Mouse (Mus musculus) kidney, postnatal 0 days (tissue): ENCODE results near the gene Hivep3. TPM values are rescaled to one million over a fixed set of nuclear protein-coding genes. Genes with fewer than 3 reads are reported as not detected.

Source experiments
- ATAC-seq: fragments of 200-750 bp; cut with Nextera tagmentation; replicated peaks from 2 replicates; pipeline ENCODE4 v1.8.0; 2017; ENCODE audit warnings: low read depth, moderate number of reproducible peaks, moderate TSS enrichment, moderate library complexity; ENCODE audit not compliant: low FRiP score
- DNase-seq: peaks from one replicate; pipeline ENCODE4 v3.0.0-alpha.2; 2016; ENCODE audit warnings: low spot score
- H3K27ac ChIP-seq: fragments of 300-500 bp; sonication (generic); 2 replicates; pipeline ENCODE4 v1.5.1; 2014; ENCODE audit warnings: mild to moderate bottlenecking
- H3K27me3 ChIP-seq: fragments of 300-500 bp; sonication (generic); 2 replicates; pipeline ENCODE4 v1.6.1; 2014; ENCODE audit warnings: low read length, mixed read lengths; ENCODE audit not compliant: insufficient read depth
- H3K36me3 ChIP-seq: fragments of 300-500 bp; sonication (generic); 2 replicates; pipeline ENCODE4 v1.6.1; 2014; ENCODE audit warnings: low read length, mixed read lengths; ENCODE audit not compliant: insufficient read depth
- H3K4me1 ChIP-seq: fragments of 300-500 bp; sonication (generic); replicated peaks from 2 replicates; pipeline ENCODE4 v1.6.1; 2014; ENCODE audit warnings: antibody characterized with exemption, low read length, mixed read lengths; ENCODE audit not compliant: insufficient read depth
- H3K4me2 ChIP-seq: fragments of 300-500 bp; sonication (generic); 2 replicates; pipeline ENCODE4 v1.6.1; 2014; ENCODE audit warnings: mild to moderate bottlenecking, low read length, moderate library complexity, mixed read lengths
- H3K4me3 ChIP-seq: fragments of 300-500 bp; sonication (generic); replicated peaks from 2 replicates; pipeline ENCODE4 v1.5.1; 2014; ENCODE audit warnings: low read depth, low read length
- H3K9ac ChIP-seq: fragments of 300-500 bp; sonication (generic); 2 replicates; pipeline ENCODE4 v1.6.1; 2014; ENCODE audit warnings: low read depth, low read length
- H3K9me3 ChIP-seq: fragments of 300-500 bp; sonication (generic); replicated peaks from 2 replicates; pipeline ENCODE4 v1.6.1; 2016; ENCODE audit warnings: low read length, inconsistent platforms, mixed read lengths
- CTCF ChIP-seq: IDR thresholded peaks from 2 replicates; pipeline ENCODE4 v1.5.1; 2016; ENCODE audit warnings: antibody characterized with exemption, low read depth, mild to moderate bottlenecking, moderate library complexity
- whole genome bisulfite sequencing: fragments of 180-500 bp; shearing (Covaris S2); extraction: QIAGEN DNeasy Blood & Tissue Kit; methylation state at CpG from one replicate; pipeline ENCODE4 v1.1.7; 2014; 5-methylcytosine and 5-hydroxymethylcytosine counted together
- polyA plus RNA-seq: library from polyadenylated mRNA; unstranded; fragments of >200 nt; fragmentation: Nextera tagmentation; extraction: Ambion mirVana; gene quantifications from 2 replicates; pipeline ENCODE4 v1.2.1, GENCODE M21; 2015

Hivep3 gene
- polyA plus RNA-seq, 1 experiment from 2014 or later, result 8.3 TPM

DNA sequence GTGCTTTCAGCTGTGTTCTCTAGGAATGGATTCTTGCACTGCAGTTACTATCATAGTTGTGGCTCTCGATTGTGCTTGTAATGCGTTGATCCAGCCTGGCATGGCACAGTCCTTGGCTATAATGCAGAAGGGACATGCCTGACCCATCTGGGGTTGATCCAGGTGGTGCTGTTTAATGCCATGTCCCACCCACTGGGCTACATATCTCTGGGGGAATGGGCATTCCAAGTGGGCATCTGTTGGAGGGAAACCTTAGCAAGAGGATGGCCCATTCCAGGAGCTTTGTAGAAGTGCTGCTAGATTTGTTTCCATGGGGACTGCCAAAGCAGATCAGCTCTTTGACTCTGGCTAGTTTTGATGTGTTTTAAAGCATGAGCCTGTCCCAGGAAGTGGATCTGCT is 137.9 kb downstream of the Hivep3 start:
- Histone ChIP-seq H3K27ac (no peak overlapping the region), H3K4me3 (no peak overlapping the region), H3K4me2 (no peak overlapping the region), H3K36me3 (no peaks in the 10 kb centered on the region), H3K9ac (no peak overlapping the region), H3K9me3 (no peaks in the 10 kb centered on the region), H3K4me1 (no peaks in the 10 kb centered on the region), H3K27me3 (no peaks in the 10 kb centered on the region)
- no peak for DNase-seq
- no peak for ATAC-seq
- 96% methylated on average over 2 of the region's 2 CpGs for WGBS
- no peak for TF ChIP-seq CTCF

DNA sequence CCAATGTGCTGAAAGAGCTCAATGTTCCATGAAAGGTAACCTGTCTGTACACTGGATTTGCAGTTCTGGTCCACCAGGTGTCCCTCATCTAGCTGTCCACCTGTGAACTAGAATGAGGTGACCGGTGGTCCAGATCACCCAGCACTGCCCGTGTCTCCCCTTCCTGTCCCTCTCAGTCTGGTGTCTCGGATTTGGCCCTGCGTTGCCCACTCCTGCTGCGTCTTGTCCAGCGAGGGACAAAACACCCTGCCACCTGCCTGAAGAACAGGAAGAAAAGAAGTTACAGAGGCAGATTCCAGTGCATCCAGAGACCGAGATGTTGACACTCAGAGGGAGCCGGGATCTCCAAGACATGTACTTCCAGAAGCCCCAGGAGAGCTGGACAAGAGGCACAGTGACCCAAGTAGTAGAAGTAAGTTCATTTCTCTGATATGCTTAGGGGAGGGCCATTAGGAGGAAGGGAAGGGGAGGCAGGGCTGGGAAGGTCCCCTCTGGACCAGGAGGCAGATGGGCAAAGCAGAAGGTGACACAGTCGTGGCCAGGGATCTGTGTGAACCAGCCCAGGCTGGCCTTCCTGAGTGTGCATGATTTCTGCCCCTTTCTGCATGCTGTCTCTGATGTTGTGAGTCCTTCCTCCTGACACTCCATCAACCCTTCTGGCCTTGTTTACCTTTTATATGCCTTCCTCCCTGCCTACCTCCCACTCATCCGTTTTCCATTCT is 138.4 kb downstream of the Hivep3 start:
- 77% methylated on average over 10 of the region's 10 CpGs for WGBS

GRCm38 (mm10) chr4:119873935-119874334 is 140.4 kb downstream of the Hivep3 start:
- H3K36me3 ChIP-seq, result no peaks in the 10 kb centered on the region
- no peaks in the 10 kb centered on the region for H3K9me3 ChIP-seq
- no peak for ATAC-seq
- no peaks in the 10 kb centered on the region for H3K27me3 ChIP-seq
- 65% methylated on average over 6 of the region's 6 CpGs for WGBS
- no peak for DNase-seq
- no peak for TF ChIP-seq CTCF
- H3K4me3 ChIP-seq, result no peak overlapping the region
- H3K4me1 ChIP-seq, result no peaks in the 10 kb centered on the region
- no peak overlapping the region for H3K9ac ChIP-seq
- H3K27ac ChIP-seq, result no peak overlapping the region
- no peak overlapping the region for H3K4me2 ChIP-seq

More for the DNA sequence above, 138.4 kb downstream of the Hivep3 start:
- DNase-seq (no peak), ATAC-seq (no peak)
- no peaks in the 10 kb centered on the region for H3K9me3 ChIP-seq
- H3K9ac ChIP-seq, result no peak overlapping the region
- H3K27me3 ChIP-seq, result no peaks in the 10 kb centered on the region
- H3K4me2 ChIP-seq, result no peak overlapping the region
- H3K27ac ChIP-seq, result no peak overlapping the region
- no peaks in the 10 kb centered on the region for H3K4me1 ChIP-seq
- no peak overlapping the region for H3K4me3 ChIP-seq
- H3K36me3 ChIP-seq, result no peaks in the 10 kb centered on the region
- no peak for TF ChIP-seq CTCF

DNA sequence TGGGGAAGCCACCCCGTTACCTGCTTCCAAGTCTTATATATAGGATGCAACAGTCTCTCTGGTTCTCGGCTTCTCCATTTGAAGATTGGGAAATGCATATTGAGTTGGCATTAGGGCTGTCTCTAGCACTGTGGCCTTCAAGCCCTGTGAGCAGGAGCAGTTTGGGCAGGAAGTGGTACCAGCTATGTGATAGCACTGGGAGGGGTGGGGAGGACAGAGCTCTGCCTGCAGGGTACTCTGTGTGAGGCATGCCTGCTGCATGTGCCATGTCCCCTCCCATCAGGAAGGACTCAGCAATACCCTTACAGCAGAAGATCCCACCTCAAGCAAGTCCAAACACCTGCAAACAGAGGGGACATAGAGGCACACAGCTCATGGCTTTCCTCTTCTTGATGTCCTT is 142.0 kb downstream of the Hivep3 start:
- Histone ChIP-seq H3K27me3 (no peaks in the 10 kb centered on the region), H3K36me3 (no peaks in the 10 kb centered on the region), H3K9ac (no peak overlapping the region), H3K4me2 (no peak overlapping the region), H3K4me3 (no peak overlapping the region), H3K27ac (no peak overlapping the region), H3K4me1 (no peaks in the 10 kb centered on the region), H3K9me3 (no peaks in the 10 kb centered on the region)
- no peak for TF ChIP-seq CTCF
- 95% methylated on average over 2 of the region's 2 CpGs for WGBS
- ATAC-seq (no peak), DNase-seq (no peak)

- TF ChIP-seq CTCF, result no peak
- WGBS, result 74% methylated on average over 8 of the region's 8 CpGs
- H3K4me1 ChIP-seq, result no peaks in the 10 kb centered on the region
- ATAC-seq (no peak), DNase-seq (no peak)
- H3K36me3 ChIP-seq, result no peaks in the 10 kb centered on the region
- H3K27me3 ChIP-seq, result no peaks in the 10 kb centered on the region
- H3K4me2 ChIP-seq, result no peak overlapping the region
- H3K9me3 ChIP-seq, result no peaks in the 10 kb centered on the region
- no peak overlapping the region for H3K9ac ChIP-seq
- H3K27ac ChIP-seq, result no peak overlapping the region
- no peak overlapping the region for H3K4me3 ChIP-seq
Observed at GRCm38 (mm10) chr4:119876535-119877160, 143.1 kb downstream of the Hivep3 start.

- Histone ChIP-seq H3K27me3 (no peaks in the 10 kb centered on the region), H3K27ac (no peak overlapping the region), H3K4me3 (no peak overlapping the region), H3K4me2 (no peak overlapping the region), H3K9ac (no peak overlapping the region), H3K9me3 (no peaks in the 10 kb centered on the region), H3K4me1 (no peaks in the 10 kb centered on the region), H3K36me3 (no peaks in the 10 kb centered on the region)
- no peak for DNase-seq
- no peak for TF ChIP-seq CTCF
- WGBS, result 68% methylated on average over 5 of the region's 5 CpGs
- ATAC-seq, result no peak
Observed at GRCm38 (mm10) chr4:119878218-119878617, 144.6 kb downstream of the Hivep3 start.
